Mouse (Mus musculus): ENCODE results near the gene Dis3l2.
A peak's percentile ranks its signal among the peaks of the same experiment; 100 is the strongest.

Dis3l2 gene

DNA sequence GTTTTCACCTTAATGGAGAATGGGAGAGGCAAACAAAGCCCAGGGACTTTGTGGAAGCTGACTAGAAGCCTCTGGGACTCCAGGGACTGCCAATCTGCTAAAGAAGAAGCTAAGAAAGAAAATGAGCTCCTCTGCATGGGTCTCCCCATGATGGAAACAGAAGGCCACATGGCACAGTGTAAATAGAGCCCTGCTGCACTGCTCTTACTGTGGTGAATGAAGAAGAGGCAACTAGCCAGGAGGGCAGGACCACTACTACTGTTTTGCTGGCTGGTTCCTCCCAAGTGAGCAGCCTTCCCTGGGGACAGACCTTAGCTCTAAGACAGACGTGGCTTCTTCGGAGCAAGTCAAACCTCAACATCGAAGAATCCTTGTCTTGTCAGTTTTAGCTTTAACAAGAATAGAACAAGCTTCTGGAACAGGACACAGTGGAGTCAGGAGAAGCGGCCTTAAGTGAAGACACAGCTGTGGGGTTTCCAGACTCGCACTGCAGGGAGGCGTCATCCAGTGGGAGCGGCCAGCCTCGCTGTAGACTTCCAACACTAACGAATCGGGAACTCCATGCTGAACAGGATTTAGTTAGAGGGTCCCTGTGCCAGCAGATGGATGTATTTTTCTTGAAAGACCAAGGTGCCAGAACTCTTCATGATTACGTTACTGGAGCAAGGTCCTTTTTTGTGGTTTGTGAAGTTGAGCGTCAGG lies 307.2 kb downstream of the Dis3l2 start:
- DNase-seq (ENCODE audit: low spot score in 2 of 2), result no peak

DNA sequence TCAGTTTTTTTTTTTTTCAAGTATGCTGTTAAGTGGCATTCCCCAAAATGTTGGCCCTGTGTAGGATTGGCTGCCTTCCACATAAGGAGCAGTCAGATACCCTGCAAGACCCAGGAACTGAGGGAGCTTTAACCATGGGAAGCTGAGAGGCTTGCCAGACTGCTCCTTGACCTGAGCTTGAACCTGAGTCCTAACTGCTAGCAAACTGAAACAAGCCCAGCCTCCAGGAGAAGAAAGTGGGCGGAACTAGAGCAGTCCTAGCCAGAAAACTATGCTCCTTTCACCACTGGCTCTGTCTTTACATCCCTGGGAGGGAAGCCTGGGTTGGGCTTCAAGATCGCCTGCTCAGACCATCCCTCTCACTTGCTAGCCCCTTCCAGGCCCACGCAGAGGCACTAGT lies 308.1 kb downstream of the Dis3l2 start:
- no peak for DNase-seq (ENCODE audit: low spot score in 2 of 2)

DNA sequence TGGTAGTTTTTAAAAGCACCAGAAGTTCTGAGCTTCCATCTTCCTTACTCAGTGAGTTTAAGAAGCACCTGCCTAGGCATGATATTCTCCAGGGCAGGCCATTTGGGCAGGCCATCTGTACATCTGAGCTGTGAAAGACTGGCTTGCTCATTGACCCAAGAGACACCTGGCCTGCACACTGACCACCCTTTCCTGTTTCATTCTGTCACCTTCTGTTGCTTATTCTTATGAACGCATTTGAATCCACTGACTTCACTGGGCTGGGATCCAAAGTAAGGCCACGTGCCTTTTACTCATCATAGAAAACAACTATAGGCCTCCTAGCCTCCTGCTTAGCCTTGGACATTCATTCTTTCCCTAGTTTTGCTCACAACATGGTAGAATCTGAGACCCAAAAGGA lies 309.0 kb downstream of the Dis3l2 start:
- DNase-seq (ENCODE audit: low spot score in 2 of 2), result no peak

DNA sequence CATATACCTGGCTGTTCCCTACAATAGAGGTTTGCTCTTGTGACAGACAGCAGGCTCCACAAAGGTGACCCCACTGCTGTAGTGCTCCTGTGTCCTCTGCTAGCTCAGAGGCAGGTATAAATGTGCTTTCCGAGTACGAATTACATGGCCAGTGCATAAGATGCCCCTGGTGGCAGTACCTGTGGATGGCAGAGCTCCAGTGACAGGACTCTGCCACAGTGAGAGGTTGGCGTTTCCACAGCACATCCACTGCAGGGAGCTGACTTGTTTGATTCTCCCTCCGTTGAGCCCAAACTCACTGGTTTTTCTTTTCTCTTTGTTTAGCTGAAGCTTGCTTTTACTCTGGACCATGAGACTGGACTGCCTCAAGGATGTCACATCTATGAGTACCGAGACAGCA lies 317.1 kb downstream of the Dis3l2 start:
- DNase-seq (ENCODE audit: low spot score in 2 of 2), result no peak

DNA sequence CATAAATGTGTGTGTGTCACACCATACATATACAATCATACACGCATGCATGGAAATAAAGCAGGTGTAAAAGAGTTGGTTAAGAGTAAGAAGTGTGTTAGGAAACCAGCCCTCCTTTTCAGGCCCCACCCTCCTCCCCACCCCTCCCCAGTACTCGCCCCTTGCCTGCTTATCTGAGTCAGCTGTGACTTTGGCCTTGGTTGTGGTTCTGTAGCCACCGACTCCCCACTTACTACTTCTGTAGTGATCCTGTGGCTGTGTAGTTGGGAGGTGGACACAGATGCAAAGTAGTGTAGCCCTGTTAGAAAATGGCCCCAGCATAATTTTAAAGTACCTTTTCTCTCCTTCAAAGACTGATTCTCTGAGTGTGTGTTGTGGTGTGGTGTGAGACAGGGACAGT lies 318.0 kb downstream of the Dis3l2 start:
- no peak for DNase-seq (ENCODE audit: low spot score in 2 of 2)

DNA sequence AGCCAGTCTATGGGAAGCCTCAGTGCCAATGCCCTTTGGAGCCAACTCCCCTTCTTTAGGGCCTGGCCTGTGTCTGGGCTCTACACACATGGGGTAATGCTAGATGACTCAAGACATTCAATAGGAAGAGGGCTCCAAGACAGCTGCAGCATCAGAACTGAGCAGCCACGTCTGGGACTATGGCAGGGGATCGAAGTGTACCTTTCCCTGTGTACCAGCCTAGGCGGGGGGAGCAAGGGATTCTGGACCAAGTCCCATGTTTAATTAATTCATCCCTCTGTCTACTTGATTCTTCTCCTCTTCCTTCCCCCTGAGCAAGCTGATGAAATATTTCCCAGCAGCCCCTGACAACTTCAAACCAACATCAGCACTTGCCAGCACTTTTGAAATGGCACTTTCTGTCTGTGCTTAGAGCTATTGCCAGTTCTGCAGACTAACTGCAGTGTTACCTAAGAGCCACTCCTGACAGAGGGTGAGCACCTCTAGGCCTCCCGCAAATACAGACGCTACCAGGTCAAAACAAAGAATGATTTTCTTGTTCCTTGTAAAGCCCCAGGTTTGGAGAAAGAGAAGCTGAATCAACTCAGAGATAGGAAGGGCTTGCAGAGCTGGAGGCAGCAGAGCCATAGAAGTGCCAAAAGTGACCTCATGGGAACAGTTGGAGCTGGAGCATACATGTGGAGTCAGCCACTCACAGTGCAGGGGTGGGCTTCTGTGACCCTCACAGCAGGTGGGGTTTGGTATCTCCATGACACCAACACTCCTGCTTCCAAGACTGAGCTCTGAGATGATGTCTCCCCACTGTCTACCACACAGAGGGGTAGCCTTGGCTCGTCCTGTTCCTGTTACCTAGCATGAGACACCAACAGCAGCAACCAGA lies 319.9 kb downstream of the Dis3l2 start:
- no peak for DNase-seq (ENCODE audit: low spot score in 2 of 2)

DNA sequence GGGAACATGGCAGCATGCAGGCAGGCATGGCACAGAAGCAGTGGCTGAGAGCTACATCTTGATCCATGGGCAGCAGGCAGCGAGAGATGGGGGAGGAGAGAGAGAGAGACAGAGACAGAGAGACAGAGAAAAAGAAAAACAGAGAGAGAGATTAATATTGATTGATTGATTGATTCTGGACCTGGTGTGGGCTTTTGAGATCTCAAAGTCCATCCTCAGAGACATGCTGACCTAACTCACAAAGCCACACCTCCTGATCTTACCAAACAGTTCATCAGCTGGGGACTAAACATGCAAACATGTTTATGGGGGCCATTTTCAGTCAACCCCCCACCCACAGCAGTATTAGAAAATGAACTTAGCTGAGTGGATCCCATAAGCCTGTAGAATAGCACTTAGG lies 321.4 kb downstream of the Dis3l2 start:
- DNase-seq (ENCODE audit: low spot score in 2 of 2), result no peak

DNA sequence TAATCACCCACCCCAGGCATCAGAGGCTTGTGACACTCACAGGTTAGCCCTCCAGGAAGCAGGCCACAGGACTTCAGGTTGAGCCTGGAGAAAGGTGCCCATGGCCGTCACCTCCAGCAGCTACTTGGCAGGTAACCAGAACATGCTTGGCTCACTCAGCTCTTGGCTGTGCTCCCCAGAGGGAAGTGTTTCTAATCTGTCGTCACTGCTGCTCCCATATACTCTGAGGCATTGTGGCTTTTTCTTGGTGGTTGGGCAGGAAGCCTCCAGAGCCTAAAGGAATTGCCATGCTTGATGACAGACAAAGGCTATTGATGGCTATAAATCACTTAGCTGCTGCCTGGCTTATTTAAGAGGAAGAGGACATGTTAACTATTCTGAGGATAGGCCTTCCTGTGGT lies 325.2 kb downstream of the Dis3l2 start:
- no peak for DNase-seq (ENCODE audit: low spot score in 2 of 2)

DNA sequence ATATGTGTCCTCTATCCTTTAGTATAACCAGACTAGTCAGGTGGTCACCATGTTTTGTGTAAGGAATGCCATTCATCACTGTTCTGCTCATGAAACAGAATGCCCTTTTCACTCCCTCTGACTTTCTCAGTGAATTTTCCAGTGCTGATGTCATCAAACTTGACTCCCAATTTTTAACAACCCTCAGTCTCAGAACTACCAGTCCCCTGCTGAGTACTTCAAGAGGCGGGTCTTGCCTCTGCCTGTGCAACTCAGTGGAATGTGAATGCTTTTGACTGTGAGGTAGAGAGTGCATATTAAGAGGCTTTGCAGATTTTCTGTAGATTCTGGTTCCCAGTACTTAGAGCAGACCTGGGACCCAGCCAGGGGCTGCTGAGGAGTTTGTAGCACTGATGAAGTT lies 327.0 kb downstream of the Dis3l2 start:
- no peak for DNase-seq (ENCODE audit: low spot score in 2 of 2)

DNA sequence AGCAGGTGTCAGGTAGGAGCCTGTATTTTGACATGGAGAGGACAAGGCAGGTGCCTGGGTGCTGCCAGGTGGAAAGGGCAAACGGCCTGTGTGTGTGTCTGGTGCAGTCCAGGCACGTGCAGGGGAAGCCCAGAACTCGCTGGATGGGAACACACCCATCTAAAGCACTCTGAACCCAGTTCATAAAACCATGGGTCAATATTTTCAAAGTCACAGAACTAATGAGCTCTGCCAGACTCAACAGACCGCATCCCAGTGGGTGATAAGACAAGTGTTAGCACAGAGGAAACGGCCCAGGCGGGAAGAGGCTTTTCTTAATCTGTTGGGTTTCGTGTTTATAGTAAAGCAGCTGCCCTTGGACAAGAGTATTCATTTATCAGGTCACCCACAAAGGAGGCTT lies 328.9 kb downstream of the Dis3l2 start:
- no peak for DNase-seq (ENCODE audit: low spot score in 2 of 2)

DNA sequence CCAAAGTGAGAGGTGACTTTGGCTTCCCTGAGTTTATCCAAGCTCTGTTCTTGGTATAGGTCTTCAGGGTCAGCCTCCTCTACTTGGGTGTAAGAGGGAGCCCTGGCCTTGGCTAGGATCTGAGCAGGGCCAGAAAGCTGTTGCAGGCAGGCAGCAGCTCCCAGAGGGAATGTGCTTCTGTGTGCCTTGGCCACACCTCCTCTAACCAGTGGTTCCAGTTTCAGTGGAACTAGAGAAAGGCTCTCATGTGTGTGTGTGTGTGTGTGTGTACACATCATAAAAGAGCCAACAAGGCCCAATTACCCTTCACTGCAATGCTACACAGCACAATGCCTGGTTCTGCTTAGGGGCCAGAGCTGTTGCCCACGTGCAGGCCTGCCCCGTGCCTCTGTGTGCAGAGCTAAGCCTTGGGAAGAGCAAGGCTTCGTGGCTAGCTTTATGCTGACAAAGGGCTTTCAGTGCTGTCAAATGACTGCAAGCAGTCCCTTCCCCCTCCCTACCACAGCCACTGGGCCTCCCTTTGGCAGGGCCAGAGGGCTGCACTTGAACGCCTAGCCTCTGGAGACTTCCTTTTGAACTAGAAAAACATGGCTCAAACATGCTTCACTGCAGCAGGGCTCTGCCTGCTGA lies 332.0 kb downstream of the Dis3l2 start:
- no peak for DNase-seq (ENCODE audit: low spot score in 2 of 2)

DNA sequence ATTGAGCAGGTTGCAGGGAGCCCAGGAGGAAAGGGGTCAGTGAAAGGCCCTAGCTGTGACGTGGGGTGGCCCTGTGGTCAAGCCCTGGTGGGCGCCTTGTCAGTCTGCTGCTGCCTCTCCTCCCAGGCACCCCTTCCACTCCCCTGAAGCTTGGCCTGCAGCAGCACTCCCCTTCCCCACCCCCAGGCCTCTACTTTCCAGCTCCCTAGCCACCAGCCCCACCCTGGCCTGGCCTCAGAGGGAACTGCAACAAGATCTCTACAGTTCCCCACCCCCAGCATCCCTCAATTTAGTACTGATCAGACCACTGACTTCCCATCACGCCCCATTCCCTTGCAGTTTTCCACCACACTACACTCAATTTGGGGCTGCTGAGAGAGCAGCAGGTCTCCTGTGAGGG lies 332.7 kb downstream of the Dis3l2 start:
- DNase-seq (ENCODE audit: low spot score in 2 of 2), result no peak

DNA sequence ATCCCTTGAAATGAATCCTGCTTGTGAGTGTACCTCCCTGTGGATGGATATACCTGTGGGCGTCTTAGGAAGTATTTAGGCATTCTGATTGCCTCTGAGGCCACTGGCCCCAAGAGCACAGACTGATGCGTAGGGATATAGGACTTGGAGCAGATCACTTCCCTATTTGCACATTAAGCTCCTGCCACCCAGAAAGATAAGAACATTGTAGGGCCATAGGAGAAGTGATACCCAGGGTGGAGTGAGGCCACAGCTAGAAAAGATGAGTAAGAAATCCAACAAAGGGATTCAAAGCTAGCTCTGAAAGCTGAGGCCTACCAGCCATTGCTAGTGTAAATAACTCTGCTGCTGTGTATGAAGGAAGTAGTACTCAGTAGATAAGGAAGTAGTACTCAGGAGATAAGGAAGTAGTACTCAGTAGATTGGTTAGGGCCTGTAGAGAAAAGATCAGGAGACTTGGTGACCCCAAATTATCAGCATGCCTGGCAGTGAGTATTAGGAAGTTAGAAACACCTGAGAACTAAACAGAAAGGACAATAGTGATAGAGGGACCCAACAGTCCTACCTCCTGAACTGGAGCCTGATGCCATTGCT lies 335.0 kb downstream of the Dis3l2 start:
- no peak for DNase-seq (ENCODE audit: low spot score in 2 of 2)

DNA sequence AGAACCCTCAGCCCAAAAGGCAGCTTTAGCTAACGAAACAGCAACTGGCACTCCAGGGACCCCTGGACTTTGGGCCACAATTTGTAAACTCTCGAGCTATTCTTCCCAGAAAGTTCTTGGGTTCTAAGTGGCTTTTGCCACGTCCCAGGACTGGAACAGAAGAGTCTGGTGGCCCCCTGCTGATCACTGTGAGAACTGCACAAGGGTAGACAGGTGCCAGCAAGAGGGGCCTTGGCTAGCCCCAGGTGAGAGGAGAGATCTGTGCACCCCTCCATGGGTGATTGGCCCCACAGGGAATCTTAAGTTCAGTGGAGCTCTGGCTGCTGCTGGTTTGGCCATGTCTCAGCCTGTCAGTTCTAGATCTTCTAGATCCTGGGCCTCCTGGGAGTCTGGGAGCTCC lies 337.5 kb downstream of the Dis3l2 start:
- DNase-seq (ENCODE audit: low spot score in 2 of 2), result peak; percentile 77 to 83

DNA sequence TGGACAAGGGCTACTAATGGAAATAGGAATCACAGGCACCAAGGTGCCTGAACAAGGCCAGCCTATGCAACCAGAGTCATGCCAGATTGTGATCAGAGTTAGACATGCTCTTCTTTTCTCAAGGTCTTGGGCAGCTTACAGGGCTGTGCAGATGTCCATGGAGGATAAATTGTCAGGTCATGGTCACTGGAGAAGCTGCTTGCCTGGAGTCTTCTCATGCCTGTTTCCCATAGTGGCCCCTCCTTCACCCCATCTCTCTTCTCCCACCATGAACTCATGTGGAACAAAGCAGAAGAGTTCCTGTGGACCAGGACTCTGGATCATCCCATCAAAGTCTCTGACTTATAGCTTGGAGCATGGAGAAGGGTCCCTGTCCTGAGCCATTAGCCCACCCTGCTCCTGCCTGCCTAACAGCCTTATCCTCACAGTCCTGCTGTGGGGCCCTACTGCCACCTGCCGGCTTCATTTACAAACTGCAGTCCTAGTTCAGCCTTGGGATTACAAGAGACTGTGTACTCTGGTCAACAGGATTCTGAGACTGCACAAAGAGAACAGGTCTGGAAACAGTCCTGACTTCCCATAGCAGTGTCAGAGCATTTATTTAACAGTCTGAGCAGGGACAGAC lies 338.3 kb downstream of the Dis3l2 start:
- DNase-seq (ENCODE audit: low spot score in 2 of 2), result peak; percentile 82 to 89

DNA sequence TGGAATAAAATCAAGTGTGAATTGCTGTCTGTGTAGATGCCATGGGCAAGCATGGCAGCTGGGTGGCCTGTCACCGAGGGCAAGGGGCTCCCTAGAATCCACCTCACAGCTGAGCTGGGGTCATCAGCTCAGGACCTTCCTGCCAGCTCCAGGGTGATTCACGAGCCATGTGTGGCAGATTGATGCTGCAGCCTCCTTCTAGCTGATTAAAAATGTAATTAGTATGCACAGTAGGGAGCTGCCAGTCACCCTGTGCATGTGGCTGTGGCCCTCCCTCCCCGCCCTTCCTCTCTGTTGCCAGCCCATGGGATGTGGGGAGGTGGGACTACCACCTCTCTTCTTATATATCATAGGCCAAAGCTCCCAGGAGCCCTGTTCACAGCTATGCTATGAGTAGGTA lies 346.5 kb downstream of the Dis3l2 start:
- no peak for DNase-seq (ENCODE audit: low spot score in 2 of 2)

DNA sequence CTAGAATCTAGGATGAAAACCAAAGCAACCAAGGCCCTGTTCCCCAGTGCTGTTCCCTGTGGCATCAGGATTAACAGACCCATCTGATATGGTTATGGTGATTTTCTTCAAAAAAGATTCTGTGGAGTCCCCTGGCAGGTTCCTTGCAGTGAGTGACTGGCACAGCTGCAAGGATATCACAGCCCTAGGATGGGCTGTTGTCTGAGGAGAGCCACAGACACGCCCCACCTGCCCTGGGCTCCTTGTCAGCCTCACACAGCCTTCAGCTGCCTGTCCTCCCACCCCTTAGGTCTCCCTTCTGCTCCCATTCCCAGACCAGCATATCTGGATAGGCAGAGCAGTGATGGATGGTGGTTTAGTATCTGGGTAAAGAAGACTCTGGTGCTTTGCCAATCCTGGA lies 347.1 kb downstream of the Dis3l2 start:
- DNase-seq (ENCODE audit: low spot score in 2 of 2), result no peak

DNA sequence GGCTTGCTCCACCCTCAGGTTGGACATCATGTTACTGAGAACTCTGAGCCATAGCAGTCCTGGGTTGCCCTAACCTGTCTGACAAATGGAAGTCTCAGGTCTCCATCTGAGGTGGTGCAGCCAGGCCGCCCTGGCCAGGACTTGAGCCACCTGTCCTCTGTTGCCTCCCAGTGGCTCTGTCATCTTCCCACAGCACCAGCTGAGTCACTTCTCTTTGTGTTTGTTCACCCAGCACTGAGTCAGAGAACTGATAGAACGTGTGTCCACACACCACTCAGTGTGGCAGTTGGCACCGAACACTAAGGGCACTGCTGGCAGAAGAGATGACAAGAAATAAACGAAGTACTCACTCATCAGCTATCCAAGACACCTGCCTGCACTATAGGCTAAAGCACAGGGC lies 347.8 kb downstream of the Dis3l2 start:
- peak; percentile 22 to 26 for DNase-seq (ENCODE audit: low spot score in 2 of 2)

DNA sequence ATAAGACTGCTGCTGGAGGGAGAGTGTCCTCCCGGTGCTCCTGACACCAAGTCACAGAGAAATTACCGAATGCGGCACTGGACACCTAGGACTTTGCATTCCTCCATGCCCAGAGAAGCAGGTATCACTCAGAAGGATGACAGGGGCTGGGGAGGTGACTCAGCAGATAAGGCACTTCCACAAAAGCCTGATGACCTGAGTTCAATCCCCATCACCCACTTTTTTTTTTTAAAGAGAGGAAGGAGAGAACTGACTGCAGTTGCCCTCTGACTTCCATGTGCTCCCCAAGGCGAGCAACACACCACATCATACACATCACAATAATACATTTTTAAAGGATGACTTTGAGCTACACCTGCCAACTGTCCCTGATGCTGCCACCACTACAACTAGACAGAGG lies 353.5 kb downstream of the Dis3l2 start:
- DNase-seq (ENCODE audit: low spot score in 2 of 2), result no peak

DNA sequence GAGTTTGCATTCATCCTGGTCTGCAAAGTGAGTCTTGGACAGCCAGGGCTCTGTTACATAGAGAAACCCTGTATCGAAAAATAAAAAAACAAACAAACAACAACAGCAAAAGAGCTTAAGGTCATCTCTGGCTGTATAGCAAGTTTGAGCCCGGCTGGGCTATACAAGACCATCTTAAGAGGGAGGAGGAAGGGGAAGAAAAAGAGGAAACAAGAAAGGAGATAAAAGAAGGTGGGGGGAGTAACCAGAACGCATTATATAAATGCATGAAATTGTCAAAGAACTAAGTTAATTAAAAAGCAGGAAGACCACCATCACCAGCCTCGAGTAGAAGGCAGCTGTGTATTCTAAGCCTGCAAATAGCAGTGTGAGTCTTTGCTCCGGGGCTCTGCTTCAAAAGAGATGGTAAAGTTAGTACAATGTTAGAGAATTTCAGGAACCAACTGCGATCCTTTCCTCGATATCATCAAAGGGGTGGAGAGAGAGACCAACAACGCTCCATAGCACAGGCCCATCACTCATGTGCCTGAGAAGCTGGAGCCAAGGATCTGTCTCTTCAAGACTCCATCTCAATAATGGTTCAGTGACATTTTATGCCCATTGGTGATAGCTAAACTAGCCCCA lies 355.5 kb downstream of the Dis3l2 start:
- no peak for DNase-seq (ENCODE audit: low spot score in 2 of 2)

DNA sequence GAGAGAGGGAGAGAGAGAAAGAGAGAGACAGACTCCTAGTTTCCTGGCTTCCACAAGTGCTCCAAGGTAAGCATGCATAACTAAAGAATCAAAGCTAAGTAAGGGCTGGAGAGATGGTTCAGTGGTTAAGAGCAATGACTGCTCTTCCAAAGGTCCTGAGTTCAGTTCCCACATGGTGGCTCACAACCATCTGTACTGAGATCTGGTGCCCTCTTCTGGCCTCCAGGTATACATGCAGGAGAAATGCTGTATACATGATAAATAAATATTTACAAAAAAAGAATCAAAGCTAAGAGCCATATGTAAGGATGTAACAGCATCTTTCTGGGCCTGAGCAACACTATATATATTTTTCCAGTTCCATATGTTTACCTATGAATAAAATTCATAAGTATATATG lies 357.3 kb downstream of the Dis3l2 start:
- no peak for DNase-seq (ENCODE audit: low spot score in 2 of 2)

DNA sequence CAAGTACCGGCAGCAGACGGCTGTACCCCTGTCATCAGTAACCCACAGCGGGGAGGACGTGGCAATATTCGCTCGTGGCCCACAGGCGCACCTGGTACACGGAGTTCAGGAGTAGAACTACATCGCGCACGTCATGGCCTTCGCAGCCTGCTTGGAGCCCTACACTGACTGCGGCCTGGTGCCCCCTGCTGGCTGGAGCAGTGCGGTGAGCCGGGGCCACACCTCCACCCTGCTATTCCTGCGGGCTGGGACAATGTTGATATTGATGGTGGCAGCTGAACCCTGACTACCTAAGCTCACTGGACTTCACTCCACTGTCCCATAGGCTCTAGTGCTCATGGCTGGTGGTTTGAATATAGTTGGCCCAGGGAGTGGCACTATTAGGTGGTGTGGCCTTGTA lies 367.1 kb downstream of the Dis3l2 start:
- DNase-seq (ENCODE audit: low spot score in 2 of 2), result no peak

Measured in right cerebral cortex, adult 2 months (tissue).